Mouse (Mus musculus): ENCODE measurements at regions not wholly inside any gene's neighbourhood (a gene's known extent, or its start where the extent isn't known, plus 50 kb on each side); places are given as distances from the start of the nearest gene placed in this dataset.

GRCm38 (mm10) chr4:84805431-84805830 is 78.7 kb upstream of the Cntln start:
- DNase-seq, result no peak

DNA sequence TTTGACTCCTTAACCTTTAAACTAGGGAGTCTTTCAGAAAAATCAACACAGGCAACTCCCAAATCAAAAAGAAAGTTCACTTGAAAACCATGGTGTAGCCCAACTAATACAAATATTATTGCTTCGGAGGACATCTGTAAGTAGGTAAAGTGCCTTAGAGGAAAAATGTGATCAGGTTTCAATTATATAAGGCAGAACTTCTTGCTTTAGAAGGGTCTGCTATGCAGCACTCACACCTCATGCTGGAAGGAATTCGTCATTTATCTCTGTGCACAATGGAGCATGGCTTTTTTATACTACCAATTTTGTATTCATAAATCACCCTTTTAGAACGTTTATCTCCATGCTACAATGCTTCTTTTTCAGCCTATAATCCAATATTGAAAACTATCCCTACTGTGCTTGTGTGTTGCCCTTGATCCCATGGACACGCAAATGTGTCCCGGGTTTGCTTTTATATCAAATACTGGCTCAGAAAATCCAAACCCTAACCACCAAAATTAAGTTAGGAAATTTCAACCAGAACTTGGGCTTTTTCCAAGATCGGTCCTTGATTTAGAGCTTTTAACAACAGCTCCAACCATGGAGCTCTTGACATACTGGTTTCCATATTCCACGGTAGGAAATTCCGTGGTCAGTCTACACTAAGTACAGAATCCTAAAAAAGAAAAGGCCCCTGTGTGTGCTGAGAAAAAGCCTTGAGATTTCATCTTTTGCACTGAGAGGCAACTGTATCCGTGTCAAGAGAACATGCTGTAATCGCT is 90.8 kb upstream of the Cntln start:
- no peak for DNase-seq

DNA sequence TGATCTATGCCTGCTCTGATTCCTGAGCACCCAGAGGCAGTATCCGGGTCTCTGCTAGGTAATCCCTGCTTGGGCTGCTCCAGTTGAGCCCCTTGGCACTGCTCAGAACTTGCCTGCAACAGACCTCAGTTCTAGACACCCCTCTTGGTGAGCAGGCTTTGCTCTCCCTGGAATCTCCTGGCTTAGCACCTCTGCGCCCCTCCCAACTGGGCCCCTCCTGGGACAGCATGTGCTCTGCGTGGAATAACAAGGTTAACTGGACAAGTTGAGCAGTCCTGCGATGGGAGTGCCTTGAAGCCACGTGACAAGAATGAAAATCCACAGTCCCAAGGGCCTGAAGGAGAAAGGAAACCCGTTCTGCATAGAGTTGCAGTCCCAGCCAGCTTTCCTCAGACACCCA is 97.5 kb upstream of the Cntln start:
- no peak for DNase-seq

DNA sequence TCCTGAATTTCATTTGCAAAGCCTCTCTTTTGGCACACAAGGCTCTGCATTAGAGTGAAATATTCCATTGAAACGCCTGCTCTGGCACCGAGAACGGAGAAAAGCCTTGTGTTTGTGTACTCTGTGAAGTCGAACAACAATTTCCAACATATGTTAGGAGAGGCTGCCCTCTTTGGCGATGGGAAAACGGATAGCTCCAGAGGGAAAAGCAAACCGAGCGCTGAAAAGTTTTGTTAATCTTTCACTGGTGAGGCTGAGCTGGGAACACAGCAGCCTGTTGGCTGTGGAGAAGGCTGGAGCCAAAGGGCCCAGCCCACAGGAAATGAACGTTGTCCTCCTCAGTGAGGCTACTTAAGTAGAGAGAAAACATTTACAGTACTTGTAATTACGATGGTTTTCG is 93.1 kb upstream of the Bnc2 start:
- DNase-seq, result peak; percentile 55 to 82

DNA sequence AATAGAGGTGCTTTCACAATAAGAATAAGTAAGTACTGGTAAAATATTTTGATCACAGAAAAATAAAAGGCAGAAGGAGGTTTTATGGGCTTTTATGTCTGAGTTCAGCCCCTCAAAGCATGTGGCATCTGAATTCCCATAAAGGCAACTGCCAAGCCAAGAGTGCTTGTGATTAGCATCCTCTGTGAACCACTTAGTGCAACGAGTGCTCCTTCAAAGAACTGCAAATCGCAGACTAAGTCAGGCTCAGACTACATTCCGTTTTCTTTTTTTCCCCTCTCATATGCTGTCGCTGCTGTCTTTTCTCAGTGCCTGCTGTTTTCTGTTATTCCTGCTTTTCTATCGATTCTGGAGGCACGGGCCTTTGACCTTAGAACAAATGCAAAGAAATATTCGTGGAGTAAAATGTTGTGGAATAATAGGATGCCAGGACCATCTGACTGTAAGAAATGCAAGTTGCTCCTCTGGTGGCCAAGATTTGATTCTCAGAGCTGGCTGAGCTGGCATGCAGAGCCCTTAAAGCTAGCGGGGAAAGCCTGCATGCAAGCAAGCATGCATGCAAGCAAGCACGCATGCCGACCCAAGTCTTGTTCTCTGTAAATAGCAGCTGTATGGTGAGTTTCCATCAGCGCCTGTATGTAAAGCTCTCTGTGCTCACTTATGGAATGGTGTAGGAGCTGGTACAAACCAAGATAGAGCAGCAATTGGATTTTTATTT is 91.8 kb upstream of the Bnc2 start:
- DNase-seq, result no peak

GRCm38 (mm10) chr4:84757172-84757571 is 82.1 kb upstream of the Bnc2 start:
- no peak for DNase-seq

DNA sequence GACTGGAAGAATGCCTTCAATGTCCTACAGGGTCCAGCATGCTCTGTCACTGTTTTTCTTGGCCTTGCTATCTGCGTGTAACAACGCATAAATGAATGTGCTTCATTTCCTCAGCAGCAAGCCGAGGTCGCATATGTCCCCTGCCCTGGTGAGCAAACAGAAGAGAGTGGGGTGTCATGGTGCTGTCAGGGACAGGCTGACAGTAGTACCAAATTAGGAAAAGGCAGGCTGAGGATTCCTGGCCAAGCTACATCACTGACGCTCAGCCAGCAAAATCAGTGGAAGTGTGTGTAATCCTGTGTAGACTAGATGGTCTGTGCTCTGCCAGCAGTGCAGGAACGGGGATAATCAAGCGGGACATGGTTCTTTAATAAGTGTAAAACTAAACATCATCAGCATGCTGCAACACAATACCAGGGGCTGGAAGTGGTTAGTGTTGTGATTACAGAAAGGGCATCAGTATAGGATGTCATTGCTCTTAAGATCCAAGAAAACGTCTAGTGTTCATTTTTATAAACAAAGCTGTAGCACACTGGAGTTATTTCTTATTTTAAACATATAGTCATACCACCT is 77.6 kb upstream of the Bnc2 start:
- no peak for DNase-seq

- DNase-seq, result no peak
Observed at GRCm38 (mm10) chr4:84741301-84741700, 66.2 kb upstream of the Bnc2 start.

DNA sequence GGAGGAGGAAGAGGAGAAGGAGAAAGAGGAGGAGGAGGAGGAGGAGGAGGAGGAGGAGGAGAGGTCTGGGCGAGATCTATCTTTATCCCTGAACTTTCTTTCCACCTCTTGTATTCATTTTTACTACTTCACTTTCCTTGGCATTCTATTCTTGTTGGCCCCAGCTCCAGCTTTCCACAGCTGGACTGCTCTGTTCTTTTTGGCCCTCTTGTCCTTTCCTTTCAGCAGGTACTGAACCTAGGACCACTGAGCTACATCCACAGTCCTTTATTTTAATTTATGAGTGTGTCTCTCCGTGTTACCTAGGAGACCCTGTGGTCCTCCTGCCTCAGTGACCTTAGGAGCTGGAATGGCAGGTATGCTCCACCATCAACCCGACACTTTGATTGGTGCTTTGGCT is 65.7 kb upstream of the Bnc2 start:
- no peak for DNase-seq

Data from kidney, postnatal 25 days (tissue).